Mouse (Mus musculus): ENCODE measurements around the gene Rgl1. TPM values are rescaled to one million over a fixed set of nuclear protein-coding genes. Genes with fewer than 3 reads are reported as not detected.

Rgl1 gene
- polyA plus RNA-seq, 1 experiment = 11.9 TPM

- Histone ChIP-seq H3K4me1 (ENCODE audit: control insufficient read depth, insufficient read depth, low read length) (no peaks in the 10 kb centered on the region), H3K4me3 (ENCODE audit: insufficient read depth, low read length) (no peak overlapping the region), H3K27ac (ENCODE audit: insufficient read depth, low read depth, low read length) (no peak overlapping the region)
- no peak for TF ChIP-seq CTCF (IDR thresholded peaks at IDR 0.05; ENCODE audit: low read depth, low read length)
- TF ChIP-seq POLR2A (IDR thresholded peaks at IDR 0.05; ENCODE audit: borderline replicate concordance, low read depth, low read length) = no peak
Measured at GRCm38 (mm10) chr1:152496831-152497230, 269.3 kb downstream of the Rgl1 start.

GRCm38 (mm10) chr1:152492258-152492657 is 273.9 kb downstream of the Rgl1 start:
- Histone ChIP-seq H3K27ac (ENCODE audit: insufficient read depth, low read depth, low read length) (no peak overlapping the region), H3K4me1 (ENCODE audit: control insufficient read depth, insufficient read depth, low read length) (no peaks in the 10 kb centered on the region), H3K4me3 (ENCODE audit: insufficient read depth, low read length) (no peak overlapping the region)
- no peak for TF ChIP-seq CTCF (IDR thresholded peaks at IDR 0.05; ENCODE audit: low read depth, low read length)
- TF ChIP-seq POLR2A (IDR thresholded peaks at IDR 0.05; ENCODE audit: borderline replicate concordance, low read depth, low read length) = no peak

DNA sequence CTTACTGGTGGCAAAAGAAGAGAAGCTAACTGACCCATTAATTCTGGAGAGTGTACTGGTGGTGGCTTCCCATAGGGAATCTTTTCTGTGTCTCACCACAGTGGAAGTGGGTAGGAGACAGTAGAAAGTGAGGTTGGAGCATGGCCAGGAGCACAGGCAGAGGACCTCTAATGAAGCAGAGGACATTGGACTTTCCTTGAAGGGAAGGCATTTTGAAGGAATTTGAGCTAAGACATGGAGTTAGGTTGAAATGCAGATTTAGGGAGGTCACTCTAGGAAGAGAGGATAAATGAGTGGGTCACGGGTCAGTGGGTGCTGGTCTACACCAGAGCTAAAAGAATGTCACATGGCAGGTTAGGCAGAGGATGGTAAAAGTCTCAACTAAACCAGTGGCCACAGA is 275.3 kb downstream of the Rgl1 start:
- no peaks in the 10 kb centered on the region for H3K4me1 ChIP-seq (ENCODE audit: control insufficient read depth, insufficient read depth, low read length)
- H3K27ac ChIP-seq (ENCODE audit: insufficient read depth, low read depth, low read length) = no peak overlapping the region
- H3K4me3 ChIP-seq (ENCODE audit: insufficient read depth, low read length) = no peak overlapping the region
- TF ChIP-seq CTCF (IDR thresholded peaks at IDR 0.05; ENCODE audit: low read depth, low read length) = no peak
- no peak for TF ChIP-seq POLR2A (IDR thresholded peaks at IDR 0.05; ENCODE audit: borderline replicate concordance, low read depth, low read length)

DNA sequence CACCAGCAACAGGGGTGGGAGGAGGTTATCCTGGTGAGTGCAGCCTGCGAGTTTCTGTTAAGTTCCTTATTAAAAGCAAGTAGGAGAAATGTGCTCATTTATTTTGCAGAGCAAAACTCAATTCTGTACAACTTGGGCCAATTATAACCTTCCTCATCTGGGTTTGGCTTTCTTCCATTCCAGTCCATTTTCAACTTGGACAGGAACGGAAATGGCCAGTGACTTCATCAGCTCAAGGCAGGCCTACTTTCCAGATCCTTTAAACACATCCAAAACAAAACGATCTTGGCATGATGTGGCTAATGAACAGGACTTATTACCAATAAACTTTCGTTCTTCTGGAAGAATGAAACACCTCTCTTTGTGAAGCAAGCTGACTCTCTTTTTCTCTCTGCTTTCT is 290.0 kb downstream of the Rgl1 start:
- Histone ChIP-seq H3K4me3 (ENCODE audit: insufficient read depth, low read length) (no peak overlapping the region), H3K27ac (ENCODE audit: insufficient read depth, low read depth, low read length) (no peak overlapping the region), H3K4me1 (ENCODE audit: control insufficient read depth, insufficient read depth, low read length) (no peaks in the 10 kb centered on the region)
- no peak for TF ChIP-seq CTCF (IDR thresholded peaks at IDR 0.05; ENCODE audit: low read depth, low read length)
- TF ChIP-seq POLR2A (IDR thresholded peaks at IDR 0.05; ENCODE audit: borderline replicate concordance, low read depth, low read length) = no peak

- TF ChIP-seq POLR2A (IDR thresholded peaks at IDR 0.05; ENCODE audit: borderline replicate concordance, low read depth, low read length) (no peak), CTCF (IDR thresholded peaks at IDR 0.05; ENCODE audit: low read depth, low read length) (no peak)
- Histone ChIP-seq H3K4me1 (ENCODE audit: control insufficient read depth, insufficient read depth, low read length) (no peaks in the 10 kb centered on the region), H3K27ac (ENCODE audit: insufficient read depth, low read depth, low read length) (no peak overlapping the region), H3K4me3 (ENCODE audit: insufficient read depth, low read length) (no peak overlapping the region)
Measured at GRCm38 (mm10) chr1:152468443-152468842, 297.7 kb downstream of the Rgl1 start.

Other genes with a start within 250 kb of the Rgl1 start
- not detected in 2 replicates for gene Apobec4, start 15.8 kb downstream of the Rgl1 start, polyA plus RNA-seq (2012; ENCODE audit: insufficient read depth, insufficient read length, missing spikeins)
- 562 and 626 TPM in 2 replicates for gene Arpc5, start 191 bp upstream of the Rgl1 start, polyA plus RNA-seq (2012; ENCODE audit: insufficient read depth, insufficient read length, missing spikeins)
- 268 and 316 TPM in 2 replicates for gene Ncf2, start 33.8 kb upstream of the Rgl1 start, polyA plus RNA-seq (2012; ENCODE audit: insufficient read depth, insufficient read length, missing spikeins)
- 29.7 and 31.9 TPM in 2 replicates for gene Smg7, start 136.3 kb upstream of the Rgl1 start, polyA plus RNA-seq (2012; ENCODE audit: insufficient read depth, insufficient read length, missing spikeins)
- gene Nmnat2, start 188.6 kb upstream of the Rgl1 start, polyA plus RNA-seq (2012; ENCODE audit: insufficient read depth, insufficient read length, missing spikeins) = not detected in 2 replicates

All from bone marrow macrophage, adult 2 months (primary cell).